Mouse (Mus musculus) kidney, embryonic 16.5 days (tissue): ENCODE results near the gene Igdcc3. TPM values are rescaled to one million over a fixed set of nuclear protein-coding genes. Genes with fewer than 3 reads are reported as not detected.

Experiments used
- ATAC-seq: fragments of 200-750 bp; cut with Nextera tagmentation; 2 replicates; pipeline ENCODE4 v1.8.0; 2017; ENCODE audit warnings: moderate TSS enrichment; ENCODE audit not compliant: low FRiP score, low TSS enrichment
- H3K27ac ChIP-seq: fragments of 300-500 bp; sonication (generic); 2 replicates; pipeline ENCODE4 v1.5.1; 2014; ENCODE audit warnings: low read length
- H3K27me3 ChIP-seq: fragments of 300-500 bp; sonication (generic); 2 replicates; pipeline ENCODE4 v1.6.1; 2014; ENCODE audit warnings: low read length, control low read depth, mixed read lengths; ENCODE audit not compliant: insufficient read depth
- H3K36me3 ChIP-seq: fragments of 300-500 bp; sonication (generic); 2 replicates; pipeline ENCODE4 v1.6.1; 2014; ENCODE audit warnings: low read length, control low read depth, mixed read lengths; ENCODE audit not compliant: insufficient read depth
- H3K4me1 ChIP-seq: fragments of 300-500 bp; sonication (generic); 2 replicates; pipeline ENCODE4 v1.6.1; 2014; ENCODE audit warnings: low read length, control low read depth, mixed read lengths; ENCODE audit not compliant: insufficient read depth
- H3K4me2 ChIP-seq: fragments of 300-500 bp; sonication (generic); replicated peaks from 2 replicates; pipeline ENCODE4 v1.6.1; 2014; ENCODE audit warnings: low read depth, low read length
- H3K4me3 ChIP-seq: fragments of 300-500 bp; sonication (generic); 2 replicates; pipeline ENCODE4 v1.5.1; 2014; ENCODE audit warnings: mild to moderate bottlenecking, low read length
- H3K9ac ChIP-seq: fragments of 300-500 bp; sonication (generic); replicated peaks from 2 replicates; pipeline ENCODE4 v1.6.1; 2014; ENCODE audit warnings: low read length
- H3K9me3 ChIP-seq: fragments of 300-500 bp; sonication (generic); 2 replicates; pipeline ENCODE4 v1.6.1; 2016; ENCODE audit warnings: low read length, control low read depth
- WGBS: fragments of 180-500 bp; shearing (Covaris S2); extraction: QIAGEN DNeasy Blood & Tissue Kit; methylation state at CpG from one replicate; pipeline ENCODE4 v1.1.7; 2014; 5-methylcytosine and 5-hydroxymethylcytosine counted together
- polyA plus RNA-seq: library from polyadenylated mRNA; unstranded; fragments of >200 nt; fragmentation: Nextera tagmentation; extraction: Ambion mirVana; gene quantifications from 2 replicates; pipeline ENCODE4 v1.2.1, GENCODE M21; 2015

The Igdcc3 gene
- polyA plus RNA-seq, 1 experiment from 2014 or later = 3.2 TPM

- peak overlapping the region; percentile 47 for H3K9ac ChIP-seq
- H3K4me1 ChIP-seq = peaks cover 13% of the 10 kb centered on the region
- peak overlapping the region; percentile 13 for H3K4me3 ChIP-seq
- 18% methylated on average over 24 of the region's 24 CpGs for WGBS
- peak overlapping the region; percentile 6; the same call in 1 of the 2 replicates for H3K27ac ChIP-seq
- H3K27me3 ChIP-seq = no peaks in the 10 kb centered on the region
- 0 out of 2 replicates have a peak, but pooled peaks cover 2% of the 10 kb centered on the region for H3K36me3 ChIP-seq
- ATAC-seq = no peak
- peak overlapping the region; percentile 43 for H3K4me2 ChIP-seq
- no peaks in the 10 kb centered on the region for H3K9me3 ChIP-seq
Observed at GRCm38 (mm10) chr9:65109132-65110072, 31.6 kb upstream of the Igdcc3 start.

DNA sequence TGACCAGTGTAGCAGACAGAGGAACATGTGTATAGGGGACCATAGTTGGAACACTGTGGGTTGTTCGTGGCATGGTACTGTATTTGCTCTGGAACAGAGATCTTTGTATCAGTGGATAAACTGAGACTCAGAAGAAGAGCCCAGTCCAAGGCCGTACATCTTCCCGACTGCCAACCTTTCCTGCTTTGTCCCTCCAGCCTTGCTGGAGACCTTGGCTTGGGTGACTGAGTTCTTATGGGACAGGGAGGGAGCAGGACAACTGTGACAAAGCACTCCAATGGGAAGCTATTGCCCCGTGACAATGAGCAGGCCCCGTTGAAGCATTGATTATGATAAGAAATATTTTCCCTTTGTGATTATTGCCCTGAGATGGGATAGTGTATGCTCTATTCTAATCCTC is 29.3 kb upstream of the Igdcc3 start:
- WGBS = 89% methylated on average over 5 of the region's 5 CpGs
- Histone ChIP-seq H3K4me3 (no peak overlapping the region), H3K4me1 (peaks cover 13% of the 10 kb centered on the region), H3K36me3 (0 out of 2 replicates have a peak, but pooled peaks cover 4% of the 10 kb centered on the region), H3K9me3 (no peaks in the 10 kb centered on the region), H3K4me2 (no peak overlapping the region), H3K9ac (no peak overlapping the region), H3K27me3 (no peaks in the 10 kb centered on the region), H3K27ac (no peak overlapping the region)
- no peak for ATAC-seq

- Histone ChIP-seq H3K4me1 (peaks cover 11% of the 10 kb centered on the region), H3K9ac (no peak overlapping the region), H3K4me2 (no peak overlapping the region), H3K27me3 (no peaks in the 10 kb centered on the region), H3K9me3 (no peaks in the 10 kb centered on the region), H3K36me3 (0 out of 2 replicates have a peak, but pooled peaks cover 4% of the 10 kb centered on the region), H3K4me3 (no peak overlapping the region), H3K27ac (no peak overlapping the region)
- 90% methylated on average over 2 of the region's 2 CpGs for WGBS
- ATAC-seq = no peak
Observed at GRCm38 (mm10) chr9:65113694-65114093, 27.3 kb upstream of the Igdcc3 start.

DNA sequence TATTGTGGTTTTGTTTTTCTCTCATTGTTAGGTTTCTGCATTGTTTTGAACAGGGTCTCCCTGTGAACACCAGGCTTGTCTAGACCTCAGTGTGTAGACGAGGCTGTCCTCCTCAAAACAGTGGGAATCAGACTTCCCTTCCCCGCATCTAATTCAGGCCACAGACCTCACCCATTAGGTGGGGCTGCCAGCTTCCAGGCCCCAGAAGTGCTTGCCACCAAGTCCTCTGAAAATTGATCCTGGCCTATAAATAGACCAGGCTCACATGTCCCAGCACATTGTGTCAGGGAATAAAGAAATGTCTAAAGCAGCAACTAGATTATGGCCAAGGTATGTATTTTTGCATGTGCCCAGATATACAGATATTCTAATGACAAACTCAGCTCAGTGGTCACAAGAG is 25.1 kb upstream of the Igdcc3 start:
- no peaks in the 10 kb centered on the region for H3K9me3 ChIP-seq
- no peak overlapping the region for H3K9ac ChIP-seq
- 73% methylated on average over 2 of the region's 2 CpGs for WGBS
- no peaks in the 10 kb centered on the region for H3K4me1 ChIP-seq
- no peak for ATAC-seq
- no peaks in the 10 kb centered on the region for H3K27me3 ChIP-seq
- H3K4me2 ChIP-seq = no peak overlapping the region
- H3K36me3 ChIP-seq = 0 out of 2 replicates have a peak, but pooled peaks cover 4% of the 10 kb centered on the region
- H3K27ac ChIP-seq = no peak overlapping the region
- H3K4me3 ChIP-seq = no peak overlapping the region

DNA sequence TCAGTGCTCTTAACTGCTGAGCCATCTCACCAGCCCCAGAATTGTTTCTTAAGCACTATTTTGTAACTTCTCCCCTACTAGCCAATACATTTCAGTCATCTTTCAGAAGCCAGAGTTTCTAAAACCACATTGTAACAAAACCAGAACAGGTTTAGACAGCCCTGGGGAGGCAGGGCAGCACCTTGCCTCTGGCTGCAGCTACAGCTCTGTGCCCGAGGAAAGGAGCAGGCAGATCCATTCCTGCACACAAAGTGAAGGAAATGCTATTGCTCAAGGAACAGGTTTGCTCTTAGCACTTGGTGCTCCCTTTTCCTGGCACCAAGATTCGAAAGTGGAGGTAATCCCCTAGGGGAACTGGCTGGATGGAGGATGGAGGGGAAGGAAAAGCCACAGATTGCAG is 23.5 kb upstream of the Igdcc3 start:
- H3K36me3 ChIP-seq = 0 out of 2 replicates have a peak, but pooled peaks cover 4% of the 10 kb centered on the region
- H3K9ac ChIP-seq = no peak overlapping the region
- H3K27ac ChIP-seq = no peak overlapping the region
- 0 out of 2 replicates have a peak, but pooled peaks cover 3% of the 10 kb centered on the region for H3K27me3 ChIP-seq
- no peaks in the 10 kb centered on the region for H3K4me1 ChIP-seq
- 64% methylated on average over 2 of the region's 2 CpGs for WGBS
- no peaks in the 10 kb centered on the region for H3K9me3 ChIP-seq
- H3K4me3 ChIP-seq = no peak overlapping the region
- no peak for ATAC-seq
- no peak overlapping the region for H3K4me2 ChIP-seq

- 8% methylated on average over 3 of the region's 3 CpGs for WGBS
- H3K36me3 ChIP-seq = no peaks in the 10 kb centered on the region
- ATAC-seq = peak; percentile 62; the same call in 1 of the 2 replicates
Observed at GRCm38 (mm10) chr9:65120935-65121334, 20.1 kb upstream of the Igdcc3 start.

DNA sequence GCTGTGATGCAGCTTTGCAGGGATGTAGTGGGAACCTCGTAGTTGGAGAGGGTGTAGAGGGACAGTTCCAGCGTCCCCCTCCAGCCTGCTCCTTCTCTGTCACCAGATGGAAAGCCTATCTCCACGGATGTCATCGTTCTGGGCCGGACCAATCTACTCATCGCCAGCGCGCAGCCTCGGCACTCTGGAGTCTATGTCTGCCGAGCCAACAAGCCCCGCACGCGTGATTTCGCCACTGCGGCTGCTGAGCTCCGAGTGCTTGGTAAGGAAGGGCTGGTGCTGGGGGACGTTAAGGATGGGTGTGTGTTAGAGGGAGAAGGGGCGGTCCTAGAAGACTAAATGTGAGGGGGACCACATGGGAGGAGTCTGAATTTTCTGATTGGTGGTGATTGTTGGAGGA is 18.4 kb upstream of the Igdcc3 start:
- no peak overlapping the region for H3K27ac ChIP-seq
- no peak for ATAC-seq
- WGBS = 17% methylated on average over 18 of the region's 18 CpGs
- 0 out of 2 replicates have a peak overlapping the region, but pooled peaks have one; percentile 26 for H3K9ac ChIP-seq
- H3K4me1 ChIP-seq = 0 out of 2 replicates have a peak, but pooled peaks cover 3% of the 10 kb centered on the region
- peaks cover 19% of the 10 kb centered on the region for H3K27me3 ChIP-seq
- peak overlapping the region; percentile 30 for H3K4me2 ChIP-seq
- no peak overlapping the region for H3K4me3 ChIP-seq
- H3K36me3 ChIP-seq = no peaks in the 10 kb centered on the region
- no peaks in the 10 kb centered on the region for H3K9me3 ChIP-seq

More at GRCm38 (mm10) chr9:65120935-65121334, 20.1 kb upstream of the Igdcc3 start:
- Histone ChIP-seq H3K9me3 (no peaks in the 10 kb centered on the region), H3K4me3 (no peak overlapping the region), H3K4me1 (0 out of 2 replicates have a peak, but pooled peaks cover 3% of the 10 kb centered on the region), H3K4me2 (no peak overlapping the region), H3K27ac (no peak overlapping the region), H3K9ac (no peak overlapping the region), H3K27me3 (peaks cover 19% of the 10 kb centered on the region)

GRCm38 (mm10) chr9:65123552-65124168 is 17.3 kb upstream of the Igdcc3 start:
- H3K36me3 ChIP-seq = 0 out of 2 replicates have a peak, but pooled peaks cover 2% of the 10 kb centered on the region
- H3K4me2 ChIP-seq = peak overlapping the region; percentile 81
- no peak overlapping the region for H3K27ac ChIP-seq
- peaks cover 9% of the 10 kb centered on the region; the same call in 1 of the 2 replicates for H3K4me1 ChIP-seq
- peaks cover 19% of the 10 kb centered on the region for H3K27me3 ChIP-seq
- peak overlapping the region; percentile 48 for H3K4me3 ChIP-seq
- H3K9ac ChIP-seq = peak overlapping the region; percentile 57
- no peaks in the 10 kb centered on the region for H3K9me3 ChIP-seq
- 3% methylated on average over 47 of the region's 48 CpGs for WGBS
- ATAC-seq = peak; percentile 40; the same call in 1 of the 2 replicates

DNA sequence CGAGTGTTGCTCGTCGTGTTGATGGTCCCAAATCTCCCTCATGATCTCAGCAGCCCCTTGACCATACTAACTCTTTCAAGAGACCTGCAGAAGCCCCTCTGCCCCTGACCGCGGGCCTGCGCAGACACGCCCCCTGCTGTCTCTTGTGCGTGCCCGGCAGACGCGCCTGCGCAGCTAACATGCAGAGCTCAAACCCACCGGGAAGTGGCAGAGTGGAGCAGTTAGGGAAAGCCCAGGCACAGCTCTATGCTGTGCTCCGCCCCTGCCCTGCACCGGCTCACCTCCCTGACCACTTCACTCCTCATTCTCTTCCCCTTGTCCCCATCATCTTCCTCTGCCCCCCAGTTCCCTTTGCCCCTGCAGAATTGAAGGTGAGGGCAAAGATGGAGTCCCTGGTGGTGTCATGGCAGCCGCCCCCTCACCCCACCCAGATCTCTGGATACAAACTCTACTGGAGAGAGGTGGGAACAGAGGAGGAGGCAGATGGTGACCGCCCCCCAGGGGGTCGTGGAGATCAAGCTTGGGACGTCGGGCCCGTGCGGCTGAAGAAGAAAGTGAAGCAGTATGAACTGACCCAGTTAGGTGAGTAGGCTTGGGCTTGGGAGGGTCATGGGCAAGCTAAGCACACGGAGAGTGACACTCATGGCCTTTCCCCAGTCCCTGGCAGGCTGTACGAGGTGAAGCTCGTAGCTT is 12.7 kb upstream of the Igdcc3 start:
- Histone ChIP-seq H3K4me2 (peak overlapping the region; percentile 47), H3K27ac (no peak overlapping the region), H3K36me3 (0 out of 2 replicates have a peak, but pooled peaks cover 4% of the 10 kb centered on the region), H3K9me3 (no peaks in the 10 kb centered on the region), H3K4me3 (peak overlapping the region; percentile 24), H3K9ac (peak overlapping the region; percentile 35; the same call in 1 of the 2 replicates), H3K27me3 (peaks cover 11% of the 10 kb centered on the region; the same call in 1 of the 2 replicates), H3K4me1 (peaks cover 9% of the 10 kb centered on the region; the same call in 1 of the 2 replicates)
- ATAC-seq = peak; percentile 53; the same call in 1 of the 2 replicates
- 14% methylated on average over 25 of the region's 25 CpGs for WGBS
